In genomic region chr7:49337710-49338109, GRCm38 (mm10) we compare ENCODE assay signal across 25 mouse cellular contexts.
DNase-seq lines count a peak whose midpoint lies in the region; ATAC-seq and TF ChIP-seq lines count a peak whose summit lies in the region.
"Had no signal": no experiment of that assay in that cellular context is flagged by ENCODE, and none has a peak within 500 bp of the region (broad histone marks: within the 10 kb centered on the region; RNA-seq: fewer than 3 reads in every experiment).

No protein-coding gene starts in this region.

- DNase-seq in forebrain, embryonic 11.5 days (ENCODE audit: low spot score), result no peak
- no peak for DNase-seq in forebrain, postnatal 0 days
- DNase-seq in ES-CJ7 (ENCODE audit: low read depth, low spot score), result peak; percentile 43
- peak; percentile 66 for DNase-seq in ES-E14 (ENCODE audit: low read depth, low spot score)
- DNase-seq in brain, embryonic 14.5 days (ENCODE audit: low read depth), result peak; percentile 67
- DNase-seq in lung, postnatal 25 days (ENCODE audit: low spot score), result no peak
- no peak for DNase-seq in frontal cortex, postnatal 25 days (ENCODE audit: low spot score in 2 of 2)
- no peak for DNase-seq in heart, postnatal 36 days
- DNase-seq: adrenal gland, adult 8-10 months; adrenal gland, postnatal 25 days; cerebellum, adult 2 months; cerebellum, adult 9-11 months; cerebellum, postnatal 25 days; gastrocnemius, postnatal 25 days; heart, adult 2 months; heart, postnatal 14 days; kidney, adult 2 months had no signal

- ATAC-seq in forebrain, embryonic 11.5 days (replicated peaks; ENCODE audit: low FRiP score), result peak; percentile 85
- ATAC-seq in forebrain, postnatal 0 days, result no peak
- ATAC-seq: activated CD4-positive, CD25-positive, alpha-beta regulatory T cell, adult 4 months; CD4-positive, CD25-positive, alpha-beta regulatory T cell, adult 4 months; intestine, postnatal 0 days had no signal

- no peak overlapping the region for H3K4me3 ChIP-seq in forebrain, embryonic 11.5 days (ENCODE audit: low read depth, low read length)
- no peak overlapping the region for H3K4me3 ChIP-seq in forebrain, postnatal 0 days (ENCODE audit: low read depth, low read length)
- H3K4me3 ChIP-seq in ES-E14 (ENCODE audit: insufficient read depth in 1 of 2, low read depth in 1 of 2, low read length in 2 of 2, poor library complexity in 1 of 2, severe bottlenecking in 1 of 2), result no peak overlapping the region
- H3K4me3 ChIP-seq: heart, adult 2 months; heart, embryonic 10.5 days; heart, embryonic 13.5 days; hindbrain, embryonic 12.5 days; hindbrain, embryonic 15.5 days had no signal

- H3K27me3 ChIP-seq in forebrain, embryonic 11.5 days (ENCODE audit: control insufficient read depth, insufficient read depth, low read length), result no peaks in the 10 kb centered on the region
- H3K27me3 ChIP-seq in forebrain, postnatal 0 days (ENCODE audit: insufficient read depth, low read length), result no peaks in the 10 kb centered on the region
- H3K27me3 ChIP-seq: heart, embryonic 13.5 days; hindbrain, embryonic 12.5 days; hindbrain, embryonic 15.5 days had no signal

- peak overlapping the region; percentile 39; the same call in 1 of the 2 replicates for H3K27ac ChIP-seq in forebrain, embryonic 11.5 days (ENCODE audit: low read depth, low read length)
- H3K27ac ChIP-seq in forebrain, postnatal 0 days (ENCODE audit: low read depth, low read length), result no peak overlapping the region
- no peak overlapping the region for H3K27ac ChIP-seq in ES-E14 (ENCODE audit: insufficient read depth, low read depth, low read length, poor library complexity, severe bottlenecking)
- H3K27ac ChIP-seq: heart, adult 2 months; heart, embryonic 10.5 days; heart, embryonic 13.5 days; hindbrain, embryonic 12.5 days; hindbrain, embryonic 15.5 days had no signal

- no peak for TF ChIP-seq CTCF in forebrain, postnatal 0 days (IDR thresholded peaks at IDR 0.05; ENCODE audit: low read depth)
- no peak for TF ChIP-seq CTCF in brain, embryonic 14.5 days (IDR thresholded peaks at IDR 0.05; ENCODE audit: borderline replicate concordance, extremely low read depth, insufficient read depth, insufficient read length)

- in situ Hi-C loops in ES-E14 (cut with MboI; ENCODE audit: low sequenced_read_pairs in 2 of 2, unreplicated experiment in 2 of 2), result no loop called here

- 2% methylated on average over 2 of the region's 2 CpGs for WGBS in forebrain, embryonic 11.5 days
- 7% methylated on average over 2 of the region's 2 CpGs for WGBS in forebrain, postnatal 0 days

- no peaks in the 10 kb centered on the region for H3K36me3 ChIP-seq in forebrain, embryonic 11.5 days (ENCODE audit: control insufficient read depth, insufficient read depth, low read length)
- no peaks in the 10 kb centered on the region for H3K36me3 ChIP-seq in forebrain, postnatal 0 days (ENCODE audit: insufficient read depth)
- H3K36me3 ChIP-seq in ES-E14 (ENCODE audit: control insufficient read depth, insufficient read depth, low read length, poor library complexity, severe bottlenecking), result no peaks in the 10 kb centered on the region
- H3K36me3 ChIP-seq: G1E; heart, embryonic 10.5 days; heart, embryonic 13.5 days; hindbrain, embryonic 12.5 days; hindbrain, embryonic 15.5 days had no signal

- intact Hi-C loops in heart, postnatal 36 days (cut with DNase I), result no loop called here

- no peak overlapping the region for H3K4me2 ChIP-seq in forebrain, embryonic 11.5 days (ENCODE audit: low read depth, low read length, severe bottlenecking)
- H3K4me2 ChIP-seq in forebrain, postnatal 0 days (ENCODE audit: low read depth), result no peak overlapping the region
- H3K4me2 ChIP-seq: heart, embryonic 13.5 days; hindbrain, embryonic 12.5 days; hindbrain, embryonic 15.5 days had no signal

- H3K9ac ChIP-seq in forebrain, embryonic 11.5 days (ENCODE audit: low read length), result no peak overlapping the region
- no peak overlapping the region for H3K9ac ChIP-seq in forebrain, postnatal 0 days
- H3K9ac ChIP-seq in ES-E14 (ENCODE audit: insufficient read depth, low read depth, low read length, poor library complexity, severe bottlenecking), result no peak overlapping the region
- H3K9ac ChIP-seq: heart, embryonic 13.5 days; hindbrain, embryonic 12.5 days; hindbrain, embryonic 15.5 days had no signal

- no peak for TF ChIP-seq POLR2A in brain, embryonic 14.5 days (IDR thresholded peaks at IDR 0.05; ENCODE audit: borderline replicate concordance, extremely low read depth, insufficient read depth, insufficient read length, poor library complexity, severe bottlenecking)

- peaks cover 9% of the 10 kb centered on the region; the same call in 1 of the 2 replicates for H3K4me1 ChIP-seq in forebrain, embryonic 11.5 days (replicated peaks; ENCODE audit: control insufficient read depth, insufficient read depth, low read length)
- H3K4me1 ChIP-seq in forebrain, postnatal 0 days (ENCODE audit: insufficient read depth), result peaks cover 10% of the 10 kb centered on the region
- H3K4me1 ChIP-seq in ES-E14 (ENCODE audit: control insufficient read depth in 2 of 2, insufficient read depth in 2 of 2, low read length in 2 of 2, poor library complexity in 1 of 2), result peaks cover 0 to 6% of the 10 kb centered on the region in 2 experiments; a peak in 2 of 4 replicates

- no peaks in the 10 kb centered on the region for H3K9me3 ChIP-seq in forebrain, embryonic 11.5 days (ENCODE audit: control insufficient read depth, low read length)
- H3K9me3 ChIP-seq in forebrain, postnatal 0 days (ENCODE audit: low read length), result no peaks in the 10 kb centered on the region
- no peaks in the 10 kb centered on the region for H3K9me3 ChIP-seq in ES-E14 (ENCODE audit: control insufficient read depth, insufficient read depth, low read depth, low read length)
- H3K9me3 ChIP-seq: heart, embryonic 10.5 days; heart, embryonic 13.5 days; hindbrain, embryonic 12.5 days; hindbrain, embryonic 15.5 days had no signal

TF ChIP-seq in ES-E14, 5 proteins besides CTCF, POLR2A, EP300 and RAD21:
- TF ChIP-seq ZNF384 (IDR thresholded peaks at IDR 0.05; ENCODE audit: low read depth, low read length), result no peak
- no peak for TF ChIP-seq HCFC1 (IDR thresholded peaks at IDR 0.05; ENCODE audit: borderline replicate concordance, insufficient read depth, low read length)
- no peak for TF ChIP-seq MAFK (IDR thresholded peaks at IDR 0.05; ENCODE audit: insufficient read depth, low read depth, low read length)
- no peak for TF ChIP-seq CHD2 (IDR thresholded peaks at IDR 0.05; ENCODE audit: low read depth, low read length)
- TF ChIP-seq ZC3H11A (IDR thresholded peaks at IDR 0.05; ENCODE audit: borderline replicate concordance, low read depth, low read length), result no peak

Comparison
In these comparisons a context has a peak if more than half of its experiments do, and no peak if none do; other contexts are left out.
1. DNase-seq: peak in ES-CJ7 (single experiment), ES-E14 (single experiment) and brain, embryonic 14.5 days (single experiment); none in forebrain, embryonic 11.5 days (single experiment), forebrain, postnatal 0 days (single experiment), lung, postnatal 25 days (single experiment), frontal cortex, postnatal 25 days (0 of 2) and heart, postnatal 36 days (0 of 2).